18 mouse cellular contexts compared by ENCODE assay signal in the genomic region with DNA sequence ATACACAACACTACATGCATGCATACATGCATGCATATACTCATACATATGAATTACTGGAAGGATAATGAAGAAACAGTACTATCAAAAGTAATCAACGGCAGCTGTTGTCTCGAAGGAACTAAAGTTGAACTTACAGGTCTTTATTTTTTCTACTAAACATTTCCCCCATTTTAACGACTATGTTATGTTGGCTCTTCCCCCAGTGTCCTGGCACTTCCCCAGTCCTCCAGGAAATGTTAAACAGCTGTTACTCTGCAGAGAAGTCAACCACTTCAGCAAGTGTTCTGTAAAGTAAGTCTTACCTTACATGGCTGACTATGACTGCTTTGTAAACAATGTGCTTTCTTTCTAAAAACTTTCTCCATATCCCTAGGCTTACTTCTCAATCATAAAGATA. TPM values are rescaled to one million over a fixed set of nuclear protein-coding genes. Genes with fewer than 3 reads are reported as not detected.
DNase-seq lines count a peak whose midpoint lies in the region; ATAC-seq lines count a peak whose summit lies in the region.
"Had no signal": no experiment of that assay in that cellular context is flagged by ENCODE, and none has a peak within 500 bp of the region (broad histone marks: within the 10 kb centered on the region; RNA-seq: fewer than 3 reads in every experiment).

No protein-coding gene starts in this region.

- 58% methylated on average over 3 of the region's 3 CpGs for WGBS in heart, embryonic 13.5 days
- WGBS in embryonic facial prominence, embryonic 13.5 days = 50% methylated on average over 3 of the region's 3 CpGs
- 27% methylated on average over 3 of the region's 3 CpGs for WGBS in limb, embryonic 13.5 days
- 82% methylated on average over 3 of the region's 3 CpGs for WGBS in forebrain, embryonic 12.5 days

- no peaks in the 10 kb centered on the region; the same call in 1 of the 2 replicates for H3K27me3 ChIP-seq in heart, embryonic 13.5 days (replicated peaks)
- no peaks in the 10 kb centered on the region for H3K27me3 ChIP-seq in embryonic facial prominence, embryonic 13.5 days
- no peaks in the 10 kb centered on the region for H3K27me3 ChIP-seq in limb, embryonic 13.5 days
- no peaks in the 10 kb centered on the region for H3K27me3 ChIP-seq in forebrain, embryonic 12.5 days
- H3K27me3 ChIP-seq: forebrain, embryonic 13.5 days; limb, embryonic 15.5 days; midbrain, embryonic 12.5 days had no signal

- H3K27ac ChIP-seq in heart, embryonic 13.5 days (replicated peaks) = peak overlapping the region; percentile 84
- H3K27ac ChIP-seq in embryonic facial prominence, embryonic 13.5 days = peak overlapping the region; percentile 73; the same call in 1 of the 2 replicates
- H3K27ac ChIP-seq in limb, embryonic 13.5 days = peak overlapping the region; percentile 79; the same call in 1 of the 2 replicates
- H3K27ac ChIP-seq in forebrain, embryonic 12.5 days = no peak overlapping the region
- H3K27ac ChIP-seq: forebrain, embryonic 13.5 days; hindbrain, embryonic 10.5 days; macrophage; midbrain, embryonic 12.5 days had no signal

- no peak overlapping the region for H3K4me2 ChIP-seq in heart, embryonic 13.5 days
- H3K4me2 ChIP-seq in embryonic facial prominence, embryonic 13.5 days = no peak overlapping the region
- H3K4me2 ChIP-seq in limb, embryonic 13.5 days (replicated peaks) = no peak overlapping the region
- no peak overlapping the region for H3K4me2 ChIP-seq in forebrain, embryonic 12.5 days
- H3K4me2 ChIP-seq: forebrain, embryonic 13.5 days; midbrain, embryonic 12.5 days had no signal

- H3K36me3 ChIP-seq in heart, embryonic 13.5 days = no peaks in the 10 kb centered on the region
- H3K36me3 ChIP-seq in embryonic facial prominence, embryonic 13.5 days = no peaks in the 10 kb centered on the region
- no peaks in the 10 kb centered on the region for H3K36me3 ChIP-seq in limb, embryonic 13.5 days
- H3K36me3 ChIP-seq in forebrain, embryonic 12.5 days (replicated peaks) = no peaks in the 10 kb centered on the region
- H3K36me3 ChIP-seq: hindbrain, embryonic 10.5 days; limb, embryonic 15.5 days; midbrain, embryonic 12.5 days had no signal

- DNase-seq in heart, adult 9 months (ENCODE audit: low spot score in 2 of 2) = no peak
- DNase-seq in kidney, postnatal 4 days = peak; percentile 62 to 69
- no peak for DNase-seq in kidney, postnatal 25 days
- DNase-seq in frontal cortex, postnatal 36 days (ENCODE audit: low spot score in 2 of 2) = no peak
- DNase-seq: B cell, adult 2 months; cerebellum, adult 11 months; retina, postnatal 1 day; thymus, postnatal 14 days had no signal

- H3K9ac ChIP-seq in heart, embryonic 13.5 days = no peak overlapping the region
- H3K9ac ChIP-seq in embryonic facial prominence, embryonic 13.5 days = no peak overlapping the region
- no peak overlapping the region for H3K9ac ChIP-seq in limb, embryonic 13.5 days
- no peak overlapping the region for H3K9ac ChIP-seq in forebrain, embryonic 12.5 days
- H3K9ac ChIP-seq: forebrain, embryonic 13.5 days; limb, embryonic 15.5 days; midbrain, embryonic 12.5 days had no signal

- no peaks in the 10 kb centered on the region for H3K9me3 ChIP-seq in heart, embryonic 13.5 days
- no peaks in the 10 kb centered on the region for H3K9me3 ChIP-seq in embryonic facial prominence, embryonic 13.5 days
- no peaks in the 10 kb centered on the region for H3K9me3 ChIP-seq in limb, embryonic 13.5 days
- H3K9me3 ChIP-seq in forebrain, embryonic 12.5 days = no peaks in the 10 kb centered on the region
- H3K9me3 ChIP-seq: forebrain, embryonic 13.5 days; hindbrain, embryonic 10.5 days; limb, embryonic 15.5 days; midbrain, embryonic 12.5 days had no signal

- no peak for ATAC-seq in heart, embryonic 13.5 days (ENCODE audit: extremely low read depth, insufficient number of reproducible peaks, low FRiP score, low TSS enrichment)
- ATAC-seq in embryonic facial prominence, embryonic 13.5 days (ENCODE audit: insufficient number of reproducible peaks, insufficient read depth, low FRiP score, low TSS enrichment, low read depth) = no peak
- ATAC-seq in limb, embryonic 13.5 days (ENCODE audit: low FRiP score, low read depth) = no peak
- no peak for ATAC-seq in forebrain, embryonic 12.5 days (ENCODE audit: low FRiP score)
- ATAC-seq: forebrain, embryonic 13.5 days had no signal

- no peak overlapping the region for H3K4me3 ChIP-seq in heart, embryonic 13.5 days
- H3K4me3 ChIP-seq in embryonic facial prominence, embryonic 13.5 days = no peak overlapping the region
- no peak overlapping the region for H3K4me3 ChIP-seq in limb, embryonic 13.5 days
- H3K4me3 ChIP-seq in forebrain, embryonic 12.5 days (replicated peaks) = no peak overlapping the region
- H3K4me3 ChIP-seq: forebrain, embryonic 13.5 days; hindbrain, embryonic 10.5 days; limb, embryonic 15.5 days; midbrain, embryonic 12.5 days; myocyte had no signal

- H3K4me1 ChIP-seq in heart, embryonic 13.5 days = peaks cover 55% of the 10 kb centered on the region
- H3K4me1 ChIP-seq in embryonic facial prominence, embryonic 13.5 days = peaks cover 9% of the 10 kb centered on the region
- H3K4me1 ChIP-seq in limb, embryonic 13.5 days = peaks cover 26% of the 10 kb centered on the region
- H3K4me1 ChIP-seq in forebrain, embryonic 12.5 days = peaks cover 5% of the 10 kb centered on the region; the same call in 1 of the 2 replicates
- H3K4me1 ChIP-seq: hindbrain, embryonic 10.5 days had no signal

RNA-seq across cellular contexts. Expression of a gene that starts 9.1 kb away (rescaled TPM):
- polyA plus RNA-seq in heart, embryonic 13.5 days (2015; fragmentation: Nextera tagmentation; extraction: Ambion mirVana) = 1.7 and 2.1 TPM in 2 replicates
- polyA plus RNA-seq in embryonic facial prominence, embryonic 13.5 days (2015; fragmentation: Nextera tagmentation; extraction: Ambion mirVana) = 1.3 and 1.4 TPM in 2 replicates
- polyA plus RNA-seq in limb, embryonic 13.5 days (2015; fragmentation: Nextera tagmentation; extraction: Ambion mirVana) = 1.3 and 1.4 TPM in 2 replicates
- polyA plus RNA-seq in forebrain, embryonic 12.5 days (2016; fragmentation: Nextera tagmentation; extraction: Ambion mirVana) = 7.0 and 10.9 TPM in 2 replicates
- polyA plus RNA-seq: myocyte had no signal

Comparison
In these comparisons a context has a peak if more than half of its experiments do, and no peak if none do; other contexts are left out.
1. DNase-seq: peak in kidney, postnatal 4 days (2 of 2); none in heart, adult 9 months (0 of 2), kidney, postnatal 25 days (0 of 2) and frontal cortex, postnatal 36 days (0 of 2).